Mouse (Mus musculus) 3T3-L1 (cell line): ENCODE measurements around the gene Kbtbd2.

Source experiments
- DNase-seq: peaks from one replicate; pipeline ENCODE4 v3.0.0-alpha.2; 2015; ENCODE audit warnings: low read depth, low spot score

The Kbtbd2 gene

GRCm38 (mm10) chr6:56787668-56788067, 9.9 kb downstream of the Kbtbd2 start:
- DNase-seq, result no peak

DNA sequence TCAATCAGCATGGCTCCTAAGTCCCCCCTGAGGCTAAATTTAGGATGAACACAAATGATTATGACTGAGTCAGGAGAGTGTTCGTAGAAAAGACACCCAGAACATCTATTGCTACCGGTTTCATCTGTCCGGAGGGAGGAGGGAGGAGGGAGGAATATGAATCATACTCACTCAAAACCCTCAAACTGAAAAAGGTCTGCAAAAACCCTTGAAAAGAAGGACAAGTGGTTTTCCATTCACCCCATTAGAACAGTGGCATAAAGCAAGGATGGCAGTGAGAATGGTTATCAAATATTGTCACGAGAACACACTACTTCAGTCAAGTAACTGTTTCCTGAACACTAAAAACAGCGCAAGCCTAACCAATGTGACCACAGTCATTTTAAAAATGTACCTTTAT, 12.5 kb downstream of the Kbtbd2 start:
- peak; percentile 54 for DNase-seq

DNA sequence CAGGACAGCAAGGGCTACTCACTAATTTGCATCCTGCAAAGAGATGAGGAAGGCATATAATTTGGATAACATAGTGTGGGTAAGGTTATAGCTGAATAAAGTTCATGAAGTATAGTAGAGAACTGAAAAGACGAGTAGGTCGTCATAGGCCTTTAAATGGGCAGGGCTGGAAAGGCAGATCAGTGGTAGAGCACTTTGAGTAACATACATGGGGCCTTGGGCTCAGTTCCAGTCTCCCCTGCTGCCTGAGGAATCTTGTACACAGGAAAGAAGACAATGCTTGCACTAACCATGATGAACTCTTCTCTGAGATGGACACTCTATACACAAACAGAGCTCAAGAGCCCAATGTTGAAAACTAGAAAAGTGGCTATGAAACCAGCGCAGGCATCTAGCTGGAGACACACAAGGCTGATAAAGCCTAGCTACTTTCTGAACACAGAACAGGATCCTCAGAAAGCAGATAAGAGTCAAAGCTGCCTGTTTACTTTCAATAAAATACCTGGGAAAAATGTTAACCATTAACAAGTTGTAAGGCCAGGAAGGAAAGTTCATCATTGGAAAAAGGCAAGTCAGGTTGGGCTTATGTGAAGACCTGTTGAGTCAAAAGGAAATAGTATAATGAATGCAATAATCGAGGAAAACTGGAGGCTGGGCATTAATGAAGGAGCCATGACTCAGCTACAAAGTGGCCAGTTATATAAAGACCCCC, 13.9 kb downstream of the Kbtbd2 start:
- no peak for DNase-seq

GRCm38 (mm10) chr6:56779636-56780035, 18.0 kb downstream of the Kbtbd2 start:
- DNase-seq, result no peak

DNA sequence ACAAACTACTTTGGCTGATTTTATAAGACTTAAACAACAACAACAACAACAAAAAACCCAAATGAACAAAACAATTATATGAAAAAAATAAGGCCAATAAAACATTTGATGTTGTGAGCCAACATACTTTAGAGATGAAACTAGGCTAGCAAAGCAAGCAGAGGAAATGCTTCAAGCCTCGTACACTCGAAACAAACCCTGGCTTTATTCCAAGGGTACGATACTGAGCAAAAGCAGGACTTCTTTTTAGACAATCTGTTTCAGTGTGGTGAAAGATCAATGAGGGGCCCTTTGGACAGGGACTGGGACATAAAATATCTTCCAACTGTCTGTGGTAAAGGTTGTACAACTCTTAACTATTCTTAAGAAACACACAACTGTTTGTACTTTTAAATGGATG, 21.8 kb downstream of the Kbtbd2 start:
- DNase-seq, result no peak

- no peak for DNase-seq
Measured at GRCm38 (mm10) chr6:56765696-56766095, 31.9 kb downstream of the Kbtbd2 start.

DNA sequence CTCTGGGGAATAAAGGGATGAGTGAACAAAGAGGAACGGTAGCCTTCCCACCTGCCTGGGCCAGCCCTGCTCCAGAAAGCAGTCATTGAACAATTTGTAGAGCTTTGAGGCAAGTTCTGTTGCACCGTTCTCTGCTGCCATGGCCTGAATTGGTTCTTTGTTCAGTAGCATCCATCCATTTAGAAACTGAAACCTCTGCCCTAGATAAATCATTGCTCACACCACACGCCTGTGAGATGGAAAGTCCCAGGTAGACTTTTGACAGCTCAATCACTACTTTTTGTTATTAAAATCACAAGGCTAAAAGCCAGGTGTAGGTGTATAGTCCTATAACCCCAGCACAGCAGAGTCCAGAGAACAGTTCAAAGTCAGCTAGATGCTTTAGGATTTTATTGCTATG, 32.3 kb downstream of the Kbtbd2 start:
- no peak for DNase-seq

- DNase-seq, result no peak
Measured at GRCm38 (mm10) chr6:56759324-56759723, 38.3 kb downstream of the Kbtbd2 start.

DNA sequence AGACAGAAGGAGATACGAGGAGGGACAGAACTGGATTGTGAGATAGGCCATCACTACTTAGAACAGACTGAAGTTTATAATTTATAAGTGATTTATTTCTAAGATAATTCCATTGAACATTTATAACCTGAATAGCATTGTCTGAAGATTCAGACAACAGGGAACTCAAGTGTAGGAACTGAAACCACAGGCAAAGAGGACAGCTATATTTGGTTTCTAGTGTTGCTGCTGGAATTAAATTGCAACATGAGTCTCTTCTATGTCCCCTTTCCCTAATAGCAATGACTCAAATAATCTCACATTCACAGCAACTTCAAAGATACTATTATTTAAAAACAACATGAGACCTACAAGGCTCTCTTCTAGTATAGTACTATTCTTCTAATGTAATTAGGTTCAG, 41.5 kb downstream of the Kbtbd2 start:
- DNase-seq, result no peak

DNA sequence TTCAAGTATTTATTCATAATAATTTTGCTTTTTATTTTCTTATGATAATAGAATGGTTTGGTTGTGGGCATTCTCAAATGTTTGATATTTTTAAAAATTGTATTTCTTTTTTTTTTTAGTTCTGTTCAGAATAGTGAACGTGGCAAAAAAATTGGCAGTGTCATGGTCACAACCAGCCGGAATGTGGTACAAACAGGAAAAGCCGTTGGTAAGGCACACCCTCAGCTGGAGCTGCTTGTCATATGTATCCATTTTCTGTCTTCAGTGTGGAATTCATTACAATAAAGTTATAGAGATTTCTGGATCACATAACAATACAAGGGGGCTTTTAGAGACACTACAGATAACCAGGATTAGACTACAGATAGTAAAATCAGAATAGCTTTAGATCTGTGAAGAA, 43.9 kb downstream of the Kbtbd2 start:
- DNase-seq, result no peak

DNA sequence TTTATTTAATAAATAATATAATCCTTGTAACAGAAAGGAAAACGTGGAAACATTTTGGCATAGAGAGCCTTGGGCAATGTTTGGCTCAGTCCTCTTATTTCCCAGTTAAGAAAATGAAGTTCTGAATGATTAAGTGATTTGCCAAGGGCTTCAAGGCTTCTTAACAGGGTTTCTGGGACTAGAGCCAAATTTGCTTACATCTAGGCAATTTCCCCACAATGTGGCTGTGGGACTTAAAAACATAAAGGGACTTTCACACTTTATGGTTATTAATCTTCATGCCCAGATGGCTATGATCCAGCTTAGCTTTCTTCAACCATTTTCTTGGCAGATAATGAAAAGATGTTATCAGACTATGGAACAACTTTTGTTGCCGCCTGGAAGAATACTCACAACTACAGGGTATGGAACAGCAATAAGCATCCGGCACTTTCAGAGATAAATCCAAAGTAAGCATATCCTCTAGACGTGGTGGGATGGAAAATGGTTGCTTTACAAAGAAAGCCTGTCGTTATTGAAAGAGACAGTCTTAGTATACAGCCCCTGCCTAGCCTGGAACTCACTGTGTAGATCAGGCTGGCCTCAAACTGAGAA, 51.6 kb downstream of the Kbtbd2 start:
- peak; percentile 40 for DNase-seq

- DNase-seq, result no peak
Measured at GRCm38 (mm10) chr6:56732545-56732944, 65.1 kb downstream of the Kbtbd2 start.
